Mouse (Mus musculus) neural tube, embryonic 10.5 days (tissue): ENCODE results near the gene Pld3.
A peak's percentile ranks its signal among the peaks of the same experiment; 100 is the strongest.

Source experiments
- DNase-seq: peaks from one replicate; pipeline ENCODE4 v3.0.0-alpha.2; 2017; ENCODE audit warnings: low spot score; ENCODE audit errors: extremely low spot score

Gene Pld3

GRCm38 (mm10) chr7:27552931-27553513 lies at the start of gene Pld3, which contains the start of gene 2310022A10Rik:
Pld3 (minus strand) TSS chr7:27553218.
2310022A10Rik (plus strand) TSS chr7:27553233.
- peak; percentile 95 for DNase-seq

GRCm38 (mm10) chr7:27602161-27602560 lies 49.1 kb upstream of the Pld3 start:
- no peak for DNase-seq

GRCm38 (mm10) chr7:27601628-27602027 lies 48.6 kb upstream of the Pld3 start:
- DNase-seq: no peak

GRCm38 (mm10) chr7:27598053-27598452 lies 45.0 kb upstream of the Pld3 start:
- no peak for DNase-seq

- no peak for DNase-seq
These were observed 43.8 kb upstream of the Pld3 start for GRCm38 (mm10) chr7:27596586-27597503.

- no peak for DNase-seq
These were observed 40.1 kb upstream of the Pld3 start for GRCm38 (mm10) chr7:27592934-27593645.

GRCm38 (mm10) chr7:27592217-27592929 lies 39.4 kb upstream of the Pld3 start:
- DNase-seq: no peak

- DNase-seq: peak; percentile 95
These were observed 38.5 kb upstream of the Pld3 start, which contains the start of gene Akt2 for GRCm38 (mm10) chr7:27591266-27592216. Akt2 (plus strand) TSS chr7:27591552.

GRCm38 (mm10) chr7:27590566-27591213 lies 37.7 kb upstream of the Pld3 start:
- DNase-seq: no peak

GRCm38 (mm10) chr7:27590088-27590487 lies 37.1 kb upstream of the Pld3 start:
- DNase-seq: no peak

- no peak for DNase-seq
These were observed 34.7 kb upstream of the Pld3 start for GRCm38 (mm10) chr7:27587741-27588140.

- no peak for DNase-seq
These were observed 33.8 kb upstream of the Pld3 start for GRCm38 (mm10) chr7:27586861-27587260.

GRCm38 (mm10) chr7:27580380-27581174 lies 27.6 kb upstream of the Pld3 start:
- DNase-seq: no peak

GRCm38 (mm10) chr7:27578465-27578864 lies 25.4 kb upstream of the Pld3 start:
- no peak for DNase-seq

- DNase-seq: no peak
These were observed 24.6 kb upstream of the Pld3 start for GRCm38 (mm10) chr7:27577589-27577988.

- no peak for DNase-seq
These were observed 23.9 kb upstream of the Pld3 start for GRCm38 (mm10) chr7:27576914-27577313.

GRCm38 (mm10) chr7:27574124-27574880 lies 21.3 kb upstream of the Pld3 start:
- DNase-seq: no peak

GRCm38 (mm10) chr7:27572133-27572532 lies 19.1 kb upstream of the Pld3 start:
- DNase-seq: no peak
